Mouse (Mus musculus): ENCODE results near the gene Olfm3. TPM values are rescaled to one million over a fixed set of nuclear protein-coding genes. Genes with fewer than 3 reads are reported as not detected.

Gene Olfm3
- total and polyA plus RNA-seq, 2 experiments from 2014 or later = 8.6 to 22.6 TPM

DNA sequence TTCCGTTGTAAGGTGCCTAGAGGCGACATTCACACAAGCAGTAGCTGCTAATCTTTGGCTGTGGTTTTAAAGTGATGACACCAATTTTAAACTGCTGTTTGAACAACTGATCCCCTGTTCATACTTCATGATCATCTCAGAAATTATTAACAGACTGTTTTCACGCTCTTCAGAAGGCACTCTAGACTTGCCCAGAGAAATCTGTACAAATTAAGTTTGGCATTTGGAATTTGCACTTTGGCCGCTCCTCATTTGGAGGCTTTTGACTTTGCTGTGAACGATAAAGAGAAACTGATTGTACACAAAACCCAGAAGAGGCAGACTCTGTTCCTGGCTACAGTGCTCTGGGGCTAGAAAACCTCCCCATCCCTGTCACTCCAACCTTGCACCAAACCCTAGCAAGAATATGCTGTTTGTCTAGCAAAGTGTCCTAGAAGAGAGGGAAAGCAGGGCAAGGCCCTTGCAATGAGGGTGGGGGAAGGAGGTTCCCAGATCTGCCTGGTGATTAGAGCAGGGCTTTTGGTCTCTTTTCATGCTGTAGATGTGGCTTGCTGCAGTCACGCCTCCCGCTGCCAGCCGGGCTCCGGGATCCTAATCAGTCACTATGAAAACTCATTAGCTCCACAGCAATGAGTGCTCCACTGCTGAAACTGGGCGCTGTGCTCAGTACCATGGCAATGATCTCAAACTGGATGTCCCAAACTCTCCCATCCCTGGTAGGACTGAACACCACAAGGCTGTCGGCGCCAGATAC is 176.7 kb downstream of the Olfm3 start:
- Histone ChIP-seq H3K27ac (ENCODE audit: low read depth, low read length) (no peak overlapping the region), H3K9me3 (ENCODE audit: low read length) (no peaks in the 10 kb centered on the region), H3K27me3 (ENCODE audit: insufficient read depth, low read length) (no peaks in the 10 kb centered on the region), H3K36me3 (ENCODE audit: insufficient read depth) (no peaks in the 10 kb centered on the region), H3K4me1 (ENCODE audit: insufficient read depth) (no peaks in the 10 kb centered on the region), H3K4me2 (ENCODE audit: low read depth) (no peak overlapping the region), H3K9ac (no peak overlapping the region), H3K4me3 (ENCODE audit: low read depth, low read length) (no peak overlapping the region)
- ATAC-seq = peak; percentile 40
- 22% methylated on average over 12 of the region's 12 CpGs for WGBS
- no peak for TF ChIP-seq CTCF (IDR thresholded peaks at IDR 0.05; ENCODE audit: low read depth)
- DNase-seq = no peak

DNA sequence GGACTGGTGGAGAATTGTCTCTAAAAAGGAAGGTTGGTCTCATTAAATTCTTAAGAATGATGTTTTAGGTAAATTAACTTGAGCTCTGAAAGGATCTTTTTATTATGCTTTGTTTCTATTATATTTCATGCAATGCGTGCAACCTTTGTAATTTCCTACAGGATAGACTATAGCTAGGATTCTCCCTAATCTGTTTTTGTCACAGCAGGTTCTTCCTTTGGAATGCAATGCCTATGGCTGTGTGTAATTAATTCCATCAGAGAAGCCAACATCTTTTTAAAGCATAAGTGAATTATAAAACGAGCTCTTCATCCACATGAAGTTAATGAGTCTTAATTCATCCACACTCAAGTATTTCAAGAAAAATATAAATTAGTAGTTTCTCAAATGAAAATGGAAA is 177.5 kb downstream of the Olfm3 start:
- no peak overlapping the region for H3K4me3 ChIP-seq (ENCODE audit: low read depth, low read length)
- 19% methylated on average over 2 of the region's 2 CpGs for WGBS
- H3K9me3 ChIP-seq (ENCODE audit: low read length) = no peaks in the 10 kb centered on the region
- H3K4me2 ChIP-seq (ENCODE audit: low read depth) = no peak overlapping the region
- no peaks in the 10 kb centered on the region for H3K27me3 ChIP-seq (ENCODE audit: insufficient read depth, low read length)
- no peak overlapping the region for H3K27ac ChIP-seq (ENCODE audit: low read depth, low read length)
- no peaks in the 10 kb centered on the region for H3K4me1 ChIP-seq (ENCODE audit: insufficient read depth)
- ATAC-seq (no peak), DNase-seq (no peak)
- TF ChIP-seq CTCF (IDR thresholded peaks at IDR 0.05; ENCODE audit: low read depth) = no peak
- H3K9ac ChIP-seq = no peak overlapping the region
- no peaks in the 10 kb centered on the region for H3K36me3 ChIP-seq (ENCODE audit: insufficient read depth)

DNA sequence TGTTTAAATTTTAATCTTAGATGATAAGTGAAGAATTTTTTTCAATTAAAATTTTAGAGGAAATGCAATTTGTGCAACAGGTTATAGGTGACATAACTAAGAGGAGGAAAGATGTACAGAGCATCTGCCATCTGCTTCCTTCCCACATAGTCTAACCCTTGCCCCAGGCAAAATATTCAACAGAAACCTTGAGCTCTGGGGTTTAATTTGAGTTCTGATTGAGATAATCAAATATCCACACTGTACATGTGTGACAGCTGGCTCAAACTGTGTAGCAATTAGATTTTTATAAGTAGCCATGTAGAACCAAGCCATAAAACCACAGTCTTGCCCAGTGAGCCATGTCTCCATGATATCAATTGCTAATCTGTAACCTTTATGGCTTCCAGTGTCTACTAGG is 179.1 kb downstream of the Olfm3 start:
- Histone ChIP-seq H3K4me2 (ENCODE audit: low read depth) (no peak overlapping the region), H3K36me3 (ENCODE audit: insufficient read depth) (no peaks in the 10 kb centered on the region), H3K4me3 (ENCODE audit: low read depth, low read length) (no peak overlapping the region), H3K27ac (ENCODE audit: low read depth, low read length) (no peak overlapping the region), H3K27me3 (ENCODE audit: insufficient read depth, low read length) (no peaks in the 10 kb centered on the region), H3K9ac (no peak overlapping the region), H3K4me1 (ENCODE audit: insufficient read depth) (no peaks in the 10 kb centered on the region), H3K9me3 (ENCODE audit: low read length) (no peaks in the 10 kb centered on the region)
- no peak for TF ChIP-seq CTCF (IDR thresholded peaks at IDR 0.05; ENCODE audit: low read depth)
- ATAC-seq (no peak), DNase-seq (no peak)

DNA sequence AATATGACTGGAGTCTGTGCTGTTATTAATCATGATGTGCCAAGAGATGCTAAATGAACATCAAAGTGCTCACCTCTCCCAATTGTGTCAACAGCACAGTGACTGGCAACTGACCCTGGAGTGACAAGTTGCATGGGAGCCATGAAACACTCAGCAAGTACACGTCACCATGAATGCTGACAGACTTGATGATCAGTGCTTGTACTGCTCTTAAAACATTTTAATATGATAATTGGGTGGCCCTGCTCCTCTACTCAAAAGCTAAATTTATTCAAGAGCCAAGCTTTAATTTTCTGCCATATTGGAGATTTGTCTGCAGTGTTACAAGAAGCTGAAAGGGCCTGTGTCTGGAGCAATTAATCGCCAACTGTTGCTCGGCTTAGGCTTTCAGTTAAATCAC is 184.4 kb downstream of the Olfm3 start:
- ATAC-seq = peak; percentile 64
- Histone ChIP-seq H3K36me3 (ENCODE audit: insufficient read depth) (no peaks in the 10 kb centered on the region), H3K4me3 (ENCODE audit: low read depth, low read length) (no peak overlapping the region), H3K4me2 (ENCODE audit: low read depth) (no peak overlapping the region), H3K27ac (ENCODE audit: low read depth, low read length) (no peak overlapping the region), H3K9me3 (ENCODE audit: low read length) (no peaks in the 10 kb centered on the region), H3K27me3 (ENCODE audit: insufficient read depth, low read length) (no peaks in the 10 kb centered on the region), H3K9ac (no peak overlapping the region), H3K4me1 (ENCODE audit: insufficient read depth) (no peaks in the 10 kb centered on the region)
- no peak for DNase-seq
- 37% methylated on average over 3 of the region's 3 CpGs for WGBS
- TF ChIP-seq CTCF (IDR thresholded peaks at IDR 0.05; ENCODE audit: low read depth) = no peak

DNA sequence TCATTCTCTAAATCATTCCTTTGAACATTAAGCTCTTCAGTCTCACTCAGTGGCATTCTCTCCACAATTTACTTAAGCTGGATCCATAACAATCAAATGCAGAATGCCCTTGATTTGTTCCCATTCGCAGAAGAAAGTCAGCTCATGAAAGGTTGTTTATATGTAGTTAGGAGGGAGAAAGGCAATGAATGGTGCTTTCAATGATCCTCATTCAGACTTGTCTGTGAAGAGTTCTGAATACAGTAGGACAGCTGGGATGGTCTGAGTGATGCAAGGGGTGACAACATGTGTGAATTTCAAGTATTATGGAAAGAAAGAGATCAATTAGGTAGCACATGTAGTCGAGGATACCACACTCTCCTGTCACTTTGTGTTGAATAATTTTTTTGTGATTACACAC is 186.8 kb downstream of the Olfm3 start:
- Histone ChIP-seq H3K36me3 (ENCODE audit: insufficient read depth) (no peaks in the 10 kb centered on the region), H3K9me3 (ENCODE audit: low read length) (no peaks in the 10 kb centered on the region), H3K27me3 (ENCODE audit: insufficient read depth, low read length) (no peaks in the 10 kb centered on the region), H3K4me2 (ENCODE audit: low read depth) (no peak overlapping the region), H3K4me1 (ENCODE audit: insufficient read depth) (no peaks in the 10 kb centered on the region), H3K9ac (no peak overlapping the region), H3K27ac (ENCODE audit: low read depth, low read length) (no peak overlapping the region), H3K4me3 (ENCODE audit: low read depth, low read length) (no peak overlapping the region)
- WGBS = 22% methylated on average over 2 of the region's 2 CpGs
- peak; percentile 65 for ATAC-seq
- no peak for TF ChIP-seq CTCF (IDR thresholded peaks at IDR 0.05; ENCODE audit: low read depth)
- no peak for DNase-seq

DNA sequence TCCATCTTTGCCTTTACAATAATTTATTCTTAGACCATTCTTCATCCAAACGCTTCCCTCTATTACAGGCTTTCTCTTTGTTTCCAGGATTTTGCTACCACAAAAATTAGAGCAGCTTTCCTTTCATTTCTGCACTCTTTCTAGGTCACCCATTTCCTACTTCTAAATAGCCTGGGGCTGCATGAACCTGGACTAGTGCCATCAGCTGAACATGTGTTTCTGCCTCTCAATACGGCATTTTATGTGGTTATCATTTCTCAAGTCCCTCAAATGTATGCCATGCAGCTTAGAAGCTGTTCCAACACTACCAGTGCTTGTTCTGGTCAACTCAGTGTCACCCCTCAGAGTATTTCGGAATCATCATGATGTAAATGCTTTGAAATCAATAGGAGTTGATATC is 191.6 kb downstream of the Olfm3 start:
- no peaks in the 10 kb centered on the region for H3K27me3 ChIP-seq (ENCODE audit: insufficient read depth, low read length)
- no peaks in the 10 kb centered on the region for H3K36me3 ChIP-seq (ENCODE audit: insufficient read depth)
- H3K9me3 ChIP-seq (ENCODE audit: low read length) = no peaks in the 10 kb centered on the region
- no peak overlapping the region for H3K9ac ChIP-seq
- no peak overlapping the region for H3K27ac ChIP-seq (ENCODE audit: low read depth, low read length)
- H3K4me3 ChIP-seq (ENCODE audit: low read depth, low read length) = no peak overlapping the region
- H3K4me2 ChIP-seq (ENCODE audit: low read depth) = no peak overlapping the region
- WGBS = 38% methylated on average over 3 of the region's 3 CpGs
- DNase-seq = peak; percentile 3
- TF ChIP-seq CTCF (IDR thresholded peaks at IDR 0.05; ENCODE audit: low read depth) = no peak
- H3K4me1 ChIP-seq (ENCODE audit: insufficient read depth) = no peaks in the 10 kb centered on the region
- ATAC-seq = no peak

DNA sequence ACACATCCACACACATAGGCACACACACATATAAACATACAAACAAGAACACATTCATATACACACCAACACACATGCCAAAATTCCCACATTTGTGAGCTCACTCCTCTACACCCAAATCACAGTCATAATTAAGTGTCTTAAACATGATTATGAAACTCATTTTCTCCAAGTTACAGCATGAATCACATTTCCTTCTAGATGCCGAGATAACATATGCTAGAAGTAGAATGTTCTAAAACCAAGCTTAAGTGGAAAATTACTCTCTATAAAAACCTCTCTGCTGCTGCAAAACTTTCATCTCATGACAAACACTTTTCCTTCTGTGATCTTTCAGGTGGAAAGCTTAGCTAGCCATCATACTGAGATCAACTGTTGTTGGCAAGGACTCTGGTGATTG is 195.7 kb downstream of the Olfm3 start:
- ATAC-seq = no peak

More for the DNA sequence above, 195.7 kb downstream of the Olfm3 start:
- H3K4me3 ChIP-seq (ENCODE audit: low read depth, low read length) = no peak overlapping the region
- H3K9me3 ChIP-seq (ENCODE audit: low read length) = no peaks in the 10 kb centered on the region
- H3K4me2 ChIP-seq (ENCODE audit: low read depth) = no peak overlapping the region
- no peak overlapping the region for H3K27ac ChIP-seq (ENCODE audit: low read depth, low read length)
- H3K4me1 ChIP-seq (ENCODE audit: insufficient read depth) = no peaks in the 10 kb centered on the region
- no peaks in the 10 kb centered on the region for H3K36me3 ChIP-seq (ENCODE audit: insufficient read depth)
- no peaks in the 10 kb centered on the region for H3K27me3 ChIP-seq (ENCODE audit: insufficient read depth, low read length)
- no peak for TF ChIP-seq CTCF (IDR thresholded peaks at IDR 0.05; ENCODE audit: low read depth)
- H3K9ac ChIP-seq = no peak overlapping the region
- WGBS = 74% methylated on average over 1 of the region's 1 CpGs
- DNase-seq = no peak

Measured in forebrain, postnatal 0 days (tissue).